Mouse (Mus musculus) myocyte (in vitro differentiated cells): ENCODE data around the gene Akap13.

Experiments
- CEBPB ChIP-seq: IDR thresholded peaks from 2 replicates; pipeline ENCODE4 v1.6.1; 2011; ENCODE audit warnings: mild to moderate bottlenecking, moderate library complexity; ENCODE audit not compliant: poor library complexity, insufficient read depth, severe bottlenecking
- SRF ChIP-seq: IDR thresholded peaks from one replicate; pipeline ENCODE4 v1.6.1; 2011; ENCODE audit warnings: low read depth; ENCODE audit not compliant: control insufficient read depth, insufficient read length
- TCF12 ChIP-seq: IDR thresholded peaks from one replicate; pipeline ENCODE4 v1.6.1; 2011; ENCODE audit warnings: mild to moderate bottlenecking, control low read depth; ENCODE audit not compliant: poor library complexity, insufficient read depth, severe bottlenecking
- USF1 ChIP-seq: IDR thresholded peaks from one replicate; pipeline ENCODE4 v1.6.1; 2011; ENCODE audit warnings: low read depth, mild to moderate bottlenecking, control low read depth, moderate library complexity

- TF ChIP-seq TCF12 (no peak), SRF (no peak), CEBPB (no peak), USF1 (no peak)
Measured at GRCm38 (mm10) chr7:75724012-75724411, 268.7 kb downstream of the Akap13 start.
